Mouse (Mus musculus) heart, postnatal 10 days (tissue): ENCODE data around the gene Csf3. TPM values are rescaled to one million over a fixed set of nuclear protein-coding genes. Genes with fewer than 3 reads are reported as not detected.
"Not testable (repeated sequence)": the region's sequence is repeated elsewhere in the genome, so short reads cannot be mapped to it uniquely, and the experiment has no call there.

ENCODE experiments used
- DNase-seq, 2 experiments: peaks; one replicate each; pipeline ENCODE4 v3.0.0; 2021
- intact Hi-C: fragments of 180-260 bp; cut with DNase I; formaldehyde crosslinking; loops from one replicate; pipeline ENCODE4 v1.15.1; 2025
- total RNA-seq, 2 experiments: library from RNA; stranded (reverse); gene quantifications; 2 replicates each; pipeline ENCODE4 v1.2.3; 2021

Gene Csf3
- not detected for total RNA-seq

DNA sequence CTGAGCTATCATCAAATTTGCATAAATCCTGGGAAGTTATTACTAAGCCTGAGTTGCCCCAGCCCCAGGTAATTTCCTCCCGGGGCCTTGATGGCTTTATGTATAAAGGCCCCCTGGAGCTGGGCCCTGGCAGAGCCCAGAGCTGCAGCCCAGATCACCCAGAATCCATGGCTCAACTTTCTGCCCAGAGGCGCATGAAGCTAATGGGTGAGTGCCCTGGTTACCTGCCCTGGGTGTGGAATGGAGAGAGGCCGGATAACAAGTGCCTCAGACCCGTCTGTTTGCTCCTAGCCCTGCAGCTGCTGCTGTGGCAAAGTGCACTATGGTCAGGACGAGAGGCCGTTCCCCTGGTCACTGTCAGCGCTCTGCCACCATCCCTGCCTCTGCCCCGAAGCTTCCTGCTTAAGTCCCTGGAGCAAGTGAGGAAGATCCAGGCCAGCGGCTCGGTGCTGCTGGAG, at the start of gene Csf3:
Gene Csf3 (plus strand): TSS at position 51 of the 458 bp plus-strand sequence.
- DNase-seq: no peak
- intact Hi-C loops: no loop called here

DNA sequence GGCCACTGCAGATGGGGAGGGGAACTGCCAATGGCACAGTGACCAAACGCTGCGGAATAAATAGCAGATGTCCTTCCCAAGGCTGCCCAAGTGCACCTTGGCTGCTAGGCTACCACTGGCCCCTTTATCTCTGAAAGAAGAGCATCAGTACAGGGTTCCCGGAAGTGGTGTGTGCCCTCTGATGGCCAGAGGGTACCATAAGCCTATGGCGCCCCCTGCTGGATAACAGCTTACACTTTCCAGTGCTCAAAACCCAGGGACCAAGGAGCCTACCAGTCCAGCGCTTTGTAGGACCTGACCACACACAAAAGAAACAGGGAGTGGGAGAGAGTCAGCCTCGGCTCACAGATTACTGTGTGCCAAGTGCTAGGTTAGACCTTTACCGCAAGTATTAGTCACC, 46.0 kb upstream of the Csf3 start:
- DNase-seq: peak; percentile 36 to 58
- intact Hi-C loops: loop anchor here (1.0 to 2.0 kb wide), 2 partner anchors 20 to 49 kb away; no protein-coding TSS in a partner anchor

GRCm38 (mm10) chr11:98660517-98660916, 40.5 kb upstream of the Csf3 start:
- peak; percentile 40 to 51 for DNase-seq
- intact Hi-C loops: no loop called here

- intact Hi-C loops: no loop called here
- DNase-seq: no peak
Measured at GRCm38 (mm10) chr11:98664091-98664490, 37.0 kb upstream of the Csf3 start, which contains the start of gene Gsdma. Gsdma (plus strand) TSS chr11:98664351.

DNA sequence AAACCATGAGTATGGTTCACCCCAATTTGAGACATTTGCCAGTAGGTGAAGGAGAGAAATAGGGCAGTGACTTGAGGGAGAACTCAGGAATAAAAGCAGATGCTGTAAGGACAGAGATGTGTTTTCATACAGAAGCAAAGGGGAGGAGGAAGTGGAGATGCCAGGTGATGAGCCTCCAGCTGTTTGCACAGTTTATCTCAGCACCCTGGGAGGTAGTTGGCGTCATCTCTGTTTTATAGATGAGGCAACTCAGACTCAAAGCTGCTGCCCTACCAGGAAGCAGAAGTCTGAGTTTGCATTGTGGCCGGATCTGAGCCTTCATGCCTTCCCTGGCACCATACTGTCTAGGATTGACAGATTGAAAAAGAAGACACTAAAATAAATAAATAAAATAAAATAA, 32.1 kb upstream of the Csf3 start:
- intact Hi-C loops: no loop called here

DNA sequence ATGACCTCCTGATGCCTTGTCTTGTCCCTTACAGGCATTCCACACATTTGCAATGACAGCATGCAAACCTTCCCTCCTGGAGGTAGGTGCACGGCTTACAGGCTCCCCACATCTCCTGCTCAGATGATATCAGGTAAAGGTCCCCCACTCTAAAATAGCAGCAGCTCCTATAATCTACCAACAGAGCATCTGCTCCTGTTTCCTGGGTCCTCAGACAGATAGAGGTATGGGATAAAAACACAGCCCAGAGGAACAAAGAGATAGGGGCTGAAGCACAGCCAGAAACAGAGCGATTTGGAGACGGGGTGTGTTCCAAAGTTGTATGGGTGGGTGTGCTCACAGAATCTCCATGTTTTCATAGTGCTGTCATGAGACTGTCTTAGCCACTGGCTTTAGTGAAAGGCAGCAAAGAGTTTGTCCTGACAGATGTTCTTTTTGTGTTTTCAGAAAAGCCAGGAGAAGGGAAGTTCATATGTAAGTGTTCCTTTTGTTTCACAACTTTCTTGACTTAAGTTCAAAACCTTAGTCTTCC, 29.7 kb upstream of the Csf3 start:
- intact Hi-C loops: no loop called here
- no peak for DNase-seq

More for the DNA sequence above, 32.1 kb upstream of the Csf3 start:
- no peak for DNase-seq

DNA sequence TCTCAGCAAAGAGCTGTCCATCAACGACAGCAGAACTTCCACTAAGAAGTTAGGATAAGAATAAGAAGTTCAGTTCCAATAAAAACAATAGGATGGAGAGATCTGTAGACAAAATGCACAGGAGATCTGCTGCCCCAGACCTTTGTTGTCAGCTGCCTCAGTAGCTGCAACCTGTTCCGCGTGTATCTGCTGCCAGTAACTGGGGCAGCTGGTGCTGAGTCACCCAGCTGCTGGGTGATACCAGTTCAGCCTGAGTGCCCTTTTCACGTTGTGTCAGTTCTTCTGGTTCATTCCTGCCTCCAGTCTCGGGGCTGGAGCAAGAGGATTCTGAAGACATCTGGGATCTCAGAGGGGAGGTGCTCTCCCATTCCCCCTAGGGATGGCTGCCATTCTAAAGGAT, 29.2 kb upstream of the Csf3 start:
- no peak for DNase-seq
- intact Hi-C loops: loop anchor here (2.0 kb wide), 1 partner anchor 15 kb away; no protein-coding TSS in a partner anchor

DNA sequence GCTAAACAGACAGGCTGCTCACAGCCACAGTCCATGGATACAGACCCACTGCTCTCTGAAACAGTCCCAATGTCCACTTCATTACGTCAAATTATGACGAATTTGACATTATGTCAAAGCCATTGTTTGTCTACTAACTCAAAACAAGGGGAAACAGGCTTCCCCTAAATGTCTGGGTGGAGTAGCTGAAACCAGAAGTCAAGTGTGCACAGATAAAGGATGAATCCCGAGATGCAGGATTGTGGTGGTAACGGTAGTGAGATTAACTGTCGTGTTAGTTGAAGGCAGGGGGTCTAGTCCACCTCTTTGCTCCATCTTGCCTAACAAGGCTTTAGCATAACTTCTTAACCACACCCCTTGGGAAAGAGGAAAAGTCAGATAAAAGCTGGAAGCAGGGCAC, 28.6 kb upstream of the Csf3 start:
- no peak for DNase-seq
- intact Hi-C loops: loop anchor here (2.0 kb wide), 1 partner anchor 16 kb away; no protein-coding TSS in a partner anchor

GRCm38 (mm10) chr11:98673136-98673535, 27.9 kb upstream of the Csf3 start:
- intact Hi-C loops: loop anchor here (2.0 kb wide), 1 partner anchor 16 kb away; no protein-coding TSS in a partner anchor
- peak; percentile 51 to 72 for DNase-seq

- no peak for DNase-seq
- intact Hi-C loops: loop anchor here (1.0 to 5.0 kb wide), 2 partner anchors 37 to 69 kb away; no protein-coding TSS in a partner anchor
Measured at GRCm38 (mm10) chr11:98675829-98676363, 25.2 kb upstream of the Csf3 start.

DNA sequence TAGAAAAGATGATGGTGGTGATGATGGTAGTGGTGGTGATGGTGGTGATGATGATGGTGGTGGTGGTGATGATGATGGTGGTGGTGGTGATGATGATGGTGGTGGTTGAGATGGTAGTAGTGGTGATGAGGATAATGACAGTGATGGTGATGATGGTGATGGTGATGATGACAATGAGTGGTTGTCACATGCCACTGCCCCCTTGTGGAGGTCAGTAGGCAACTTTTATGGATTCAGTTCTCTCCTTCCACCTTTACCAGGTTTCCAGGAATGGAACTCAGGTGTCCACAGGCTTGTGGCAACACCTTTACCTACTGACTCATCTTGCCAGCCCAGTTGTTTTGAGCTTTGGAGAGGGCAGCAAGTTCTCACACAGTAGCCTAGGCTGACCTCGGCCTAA, 21.0 kb upstream of the Csf3 start:
- DNase-seq: no peak
- intact Hi-C loops: no loop called here

DNA sequence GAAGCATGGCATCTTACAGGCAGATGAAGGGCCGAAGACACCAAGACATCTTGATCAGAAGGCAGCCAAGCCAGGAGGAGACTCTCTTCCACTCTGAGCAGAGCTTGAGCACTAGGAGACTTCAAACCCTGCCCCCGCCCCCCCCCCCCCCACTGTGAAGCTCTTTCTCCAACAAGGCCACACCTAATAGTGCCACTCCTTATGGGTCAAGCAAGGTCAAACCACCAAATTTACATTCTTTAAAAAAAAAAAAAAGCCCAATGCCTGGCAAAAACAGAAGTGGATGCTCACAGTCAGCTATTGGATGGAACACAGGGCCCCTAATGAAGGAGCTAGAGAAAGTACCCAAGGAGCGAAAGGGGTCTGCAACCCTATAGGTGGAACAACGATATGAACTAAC, 20.5 kb upstream of the Csf3 start:
- intact Hi-C loops, DNase-seq: not testable (repeated sequence)

- intact Hi-C loops: no loop called here
- no peak for DNase-seq
Measured at GRCm38 (mm10) chr11:98681186-98681585, 19.9 kb upstream of the Csf3 start.

DNA sequence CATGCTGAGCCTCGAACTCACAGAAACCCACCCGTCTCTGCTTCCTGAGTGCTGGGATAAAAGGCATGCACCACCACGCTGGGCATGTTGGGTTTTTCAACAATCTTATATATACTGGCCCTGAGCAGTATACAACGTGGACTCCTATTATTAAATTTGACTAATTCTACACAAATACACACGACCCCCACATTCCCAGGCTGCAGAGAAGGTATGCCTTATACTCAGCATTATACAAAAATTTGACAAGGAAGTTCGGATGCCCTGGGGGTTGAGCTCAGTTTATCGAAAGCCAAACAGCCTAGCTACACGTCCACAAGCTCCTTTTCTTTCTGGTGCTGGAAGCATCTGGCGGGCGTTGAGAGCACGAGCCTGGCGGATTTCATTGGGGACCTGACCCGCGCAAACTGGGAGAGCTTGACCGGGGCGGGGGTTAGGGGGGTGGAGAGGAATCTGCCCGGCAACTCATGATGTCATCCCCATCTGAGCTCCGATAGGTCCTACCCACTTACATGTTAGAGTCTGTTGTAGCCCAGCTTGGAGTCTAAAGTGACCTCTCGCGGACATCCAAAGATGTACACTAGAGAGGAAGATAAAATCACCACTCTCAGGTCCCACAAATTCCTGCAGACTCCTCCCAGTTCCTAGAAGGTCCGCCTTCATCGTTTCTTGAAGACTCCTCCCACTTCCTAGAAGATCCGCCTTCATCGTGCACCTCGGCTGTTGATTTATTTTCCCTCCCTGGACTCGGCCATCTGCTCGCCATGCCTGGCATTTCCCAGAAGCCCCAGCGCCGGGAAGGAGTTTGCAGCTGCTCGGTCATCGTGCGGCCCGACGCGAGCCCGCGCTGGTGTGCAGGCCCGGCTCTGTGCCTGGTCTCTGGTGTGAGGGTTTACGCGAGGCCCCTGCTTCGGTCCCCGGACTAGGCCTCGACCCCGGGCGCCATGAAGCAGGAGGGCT, 19.0 kb upstream of the Csf3 start, which contains the start of gene Psmd3:
Gene Psmd3 (plus strand): TSS at position 769 of the 960 bp plus-strand sequence.
- intact Hi-C loops: no loop called here
- DNase-seq: peak; percentile 99 to 100

GRCm38 (mm10) chr11:98682811-98683210, 18.3 kb upstream of the Csf3 start:
- intact Hi-C loops: no loop called here
- DNase-seq: peak in 1 of 2 experiments; percentile 22

DNA sequence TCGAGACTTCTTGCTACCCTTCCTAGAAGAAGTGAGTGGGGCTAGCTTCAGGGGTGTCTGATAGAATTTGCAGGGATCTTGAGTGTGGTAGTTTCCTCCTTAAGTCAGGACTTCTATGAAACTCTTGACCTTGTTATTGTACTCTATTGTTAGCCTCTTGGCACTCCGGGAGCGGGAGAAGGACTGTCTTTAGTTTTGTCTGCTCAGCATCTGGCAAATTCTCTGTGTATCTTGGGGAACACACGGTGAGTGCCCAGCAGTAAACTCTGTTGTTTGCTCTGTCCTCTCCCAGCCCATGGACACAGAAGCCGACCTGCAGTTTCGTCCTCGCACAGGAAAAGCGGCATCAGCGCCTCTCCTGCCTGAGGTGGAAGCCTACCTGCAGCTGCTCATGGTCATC, 15.4 kb upstream of the Csf3 start:
- intact Hi-C loops: no loop called here
- no peak for DNase-seq

- intact Hi-C loops: no loop called here
- no peak for DNase-seq
Measured at GRCm38 (mm10) chr11:98686976-98687375, 14.1 kb upstream of the Csf3 start.

DNA sequence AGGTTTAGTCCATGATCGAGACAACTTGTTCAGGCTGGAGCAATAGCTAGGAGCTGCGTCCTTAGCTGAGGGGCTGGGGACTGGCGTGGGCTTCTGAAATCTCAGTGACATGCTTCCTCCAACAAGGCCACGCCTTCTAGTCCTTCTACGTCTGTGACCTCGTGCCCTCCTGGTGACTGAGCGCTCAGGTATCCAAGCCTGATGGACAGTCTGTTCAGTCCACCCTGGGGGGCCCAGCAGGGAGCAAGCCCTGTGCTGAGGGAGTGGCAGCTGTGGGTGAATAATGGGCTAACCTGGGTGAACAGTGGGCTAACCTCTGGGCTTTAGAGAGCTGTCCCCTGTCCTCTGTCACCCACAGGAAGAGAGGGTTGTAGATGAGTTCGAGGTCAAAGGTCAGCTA, 13.1 kb upstream of the Csf3 start:
- DNase-seq: no peak
- intact Hi-C loops: no loop called here

- intact Hi-C loops: no loop called here
- no peak for DNase-seq
Measured at GRCm38 (mm10) chr11:98693201-98693600, 7.9 kb upstream of the Csf3 start.

DNA sequence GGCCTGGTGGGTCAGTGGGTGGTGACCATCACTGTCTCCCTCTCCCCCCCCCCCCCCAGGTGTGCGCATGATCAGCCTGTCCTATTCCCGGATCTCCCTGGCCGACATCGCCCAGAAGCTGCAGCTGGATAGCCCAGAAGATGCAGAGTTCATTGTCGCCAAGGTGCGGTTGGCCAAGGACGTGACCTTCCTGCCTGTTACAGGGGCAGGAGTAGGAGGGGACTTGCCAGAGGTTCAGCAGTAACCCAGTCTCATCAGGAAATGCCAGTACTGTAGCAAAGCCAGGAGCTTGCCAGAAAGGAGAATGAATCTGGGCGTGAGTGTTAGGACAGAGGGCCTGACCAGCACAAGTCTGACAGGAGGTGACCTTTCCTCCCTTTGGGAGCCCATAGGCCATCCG, 7.3 kb upstream of the Csf3 start:
- DNase-seq: no peak
- intact Hi-C loops: no loop called here

DNA sequence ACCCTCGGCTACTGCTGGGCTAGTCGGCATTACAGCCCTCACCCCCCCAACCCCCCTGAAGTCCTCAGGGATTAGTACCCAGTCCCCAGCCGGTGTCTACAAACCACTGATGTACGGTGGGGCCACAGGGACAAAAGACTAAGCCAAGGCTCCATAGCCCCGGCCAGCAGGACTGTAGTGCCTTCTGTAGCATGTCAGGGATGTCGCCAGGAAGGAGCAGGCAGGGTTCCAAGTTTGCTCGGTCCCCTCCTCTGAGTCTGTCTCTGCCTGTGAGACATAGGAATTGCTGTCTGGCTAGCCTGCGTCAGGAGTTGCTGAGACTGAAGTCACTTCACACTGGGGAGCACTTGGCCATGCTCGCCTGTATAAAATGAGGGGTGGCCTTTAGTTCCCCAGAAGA, 6.8 kb upstream of the Csf3 start:
- no peak for DNase-seq
- intact Hi-C loops: no loop called here
